ENCODE assay signal across 16 mouse cellular contexts in genomic region chr19:59350273-59350903, GRCm38 (mm10). TPM values are rescaled to one million over a fixed set of nuclear protein-coding genes. Genes with fewer than 3 reads are reported as not detected.
A peak's percentile ranks its signal among the peaks of the same experiment; 100 is the strongest.
DNase-seq lines count a peak whose midpoint lies in the region; ATAC-seq lines count a peak whose summit lies in the region.
"Had no signal": no experiment of that assay in that cellular context is flagged by ENCODE, and none has a peak within 500 bp of the region (broad histone marks: within the 10 kb centered on the region; RNA-seq: fewer than 3 reads in every experiment).

No protein-coding gene starts in this region.

- WGBS in forebrain, embryonic 15.5 days, result 85% methylated on average over 7 of the region's 7 CpGs

- no peak overlapping the region for H3K9ac ChIP-seq in forebrain, embryonic 15.5 days (replicated peaks)
- H3K9ac ChIP-seq: heart, embryonic 12.5 days; intestine, embryonic 15.5 days; lung, embryonic 15.5 days had no signal

- H3K27ac ChIP-seq in forebrain, embryonic 15.5 days (replicated peaks), result no peak overlapping the region
- H3K27ac ChIP-seq: embryonic facial prominence, embryonic 10.5 days; hindbrain, embryonic 10.5 days; intestine, embryonic 15.5 days; lung, embryonic 15.5 days had no signal

- peak; percentile 15 to 28 for DNase-seq in lung, adult 18-20 months
- DNase-seq in lung, postnatal 14 days, result no peak
- peak; percentile 7 for DNase-seq in CD4-positive helper T cell, adult 2 months (ENCODE audit: low read depth, low spot score)
- DNase-seq in kidney, postnatal 25 days, result no peak
- DNase-seq in adrenal gland, postnatal 36 days, result no peak
- DNase-seq: cerebellum, adult 9-11 months; kidney, postnatal 14 days; left cerebral cortex, postnatal 4 days had no signal

- no peak overlapping the region for H3K4me2 ChIP-seq in forebrain, embryonic 15.5 days (replicated peaks)
- H3K4me2 ChIP-seq: heart, embryonic 12.5 days; intestine, embryonic 15.5 days; lung, embryonic 15.5 days had no signal

- H3K4me1 ChIP-seq in forebrain, embryonic 15.5 days, result 0 out of 2 replicates have a peak, but pooled peaks cover 3% of the 10 kb centered on the region
- H3K4me1 ChIP-seq: intestine, embryonic 15.5 days had no signal

- H3K4me3 ChIP-seq in forebrain, embryonic 15.5 days, result no peak overlapping the region
- H3K4me3 ChIP-seq: embryonic facial prominence, embryonic 10.5 days; heart, embryonic 12.5 days; hindbrain, embryonic 10.5 days; intestine, embryonic 15.5 days; lung, embryonic 15.5 days had no signal

- H3K9me3 ChIP-seq in forebrain, embryonic 15.5 days, result no peaks in the 10 kb centered on the region
- H3K9me3 ChIP-seq: embryonic facial prominence, embryonic 10.5 days; heart, embryonic 12.5 days; hindbrain, embryonic 10.5 days; intestine, embryonic 15.5 days; lung, embryonic 15.5 days had no signal

- ATAC-seq in common myeloid progenitor, adult 5-6 weeks (replicated peaks; ENCODE audit: low read depth, poor library complexity, severe bottlenecking), result peak; percentile 85
- peak; percentile 71 for ATAC-seq in megakaryocyte progenitor cell, adult 5-6 weeks (replicated peaks; ENCODE audit: poor library complexity)
- no peak for ATAC-seq in forebrain, embryonic 15.5 days (replicated peaks)
- ATAC-seq: intestine, embryonic 15.5 days had no signal

- no peaks in the 10 kb centered on the region for H3K36me3 ChIP-seq in forebrain, embryonic 15.5 days
- H3K36me3 ChIP-seq: embryonic facial prominence, embryonic 10.5 days; heart, embryonic 12.5 days; hindbrain, embryonic 10.5 days; intestine, embryonic 15.5 days; lung, embryonic 15.5 days had no signal

- no peaks in the 10 kb centered on the region for H3K27me3 ChIP-seq in forebrain, embryonic 15.5 days
- H3K27me3 ChIP-seq: intestine, embryonic 15.5 days; lung, embryonic 15.5 days had no signal

RNA-seq across cellular contexts. Expression of gene Pdzd8, which starts 4.8 kb away (rescaled TPM):
- 48.7 and 59.1 TPM in 2 replicates for total RNA-seq in common myeloid progenitor, adult 5-6 weeks (2017)
- total RNA-seq in megakaryocyte progenitor cell, adult 5-6 weeks (2015), result 62.5 and 69.7 TPM in 2 replicates
- total RNA-seq in megakaryocyte progenitor cell, adult 5-6 weeks (2017), result 46.7 and 49.0 TPM in 2 replicates
- 8.7 and 9.2 TPM in 2 replicates for polyA plus RNA-seq in forebrain, embryonic 15.5 days (2015; fragmentation: Nextera tagmentation; extraction: Ambion mirVana)
- 10 to 100 TPM; 35.6 to 38.8 TPM for total RNA-seq in adrenal gland, postnatal 36 days (2021)

RNA-seq across cellular contexts. Expression of gene Rps12-ps3, which starts 28.3 kb away (rescaled TPM):
- total RNA-seq in common myeloid progenitor, adult 5-6 weeks (2017), result 809 and 1,340 TPM in 2 replicates
- 1,076 and 1,152 TPM in 2 replicates for total RNA-seq in megakaryocyte progenitor cell, adult 5-6 weeks (2015)
- total RNA-seq in megakaryocyte progenitor cell, adult 5-6 weeks (2017), result 820 and 1,286 TPM in 2 replicates
- 7.7 and 10.5 TPM in 2 replicates for polyA plus RNA-seq in forebrain, embryonic 15.5 days (2015; fragmentation: Nextera tagmentation; extraction: Ambion mirVana)
- 100 to 1,000 TPM; 636 to 846 TPM for total RNA-seq in adrenal gland, postnatal 36 days (2021)

Comparison
In these comparisons a context has a peak if more than half of its experiments do, and no peak if none do; other contexts are left out.
1. DNase-seq: peak in lung, adult 18-20 months (2 of 2) and CD4-positive helper T cell, adult 2 months (single experiment); none in lung, postnatal 14 days (single experiment), kidney, postnatal 25 days (0 of 2) and adrenal gland, postnatal 36 days (0 of 2).